Mouse (Mus musculus): ENCODE measurements around the gene Olfr923. TPM values are rescaled to one million over a fixed set of nuclear protein-coding genes. Genes with fewer than 3 reads are reported as not detected.

The Olfr923 gene
- polyA plus RNA-seq (2012) = not detected in 2 replicates

DNA sequence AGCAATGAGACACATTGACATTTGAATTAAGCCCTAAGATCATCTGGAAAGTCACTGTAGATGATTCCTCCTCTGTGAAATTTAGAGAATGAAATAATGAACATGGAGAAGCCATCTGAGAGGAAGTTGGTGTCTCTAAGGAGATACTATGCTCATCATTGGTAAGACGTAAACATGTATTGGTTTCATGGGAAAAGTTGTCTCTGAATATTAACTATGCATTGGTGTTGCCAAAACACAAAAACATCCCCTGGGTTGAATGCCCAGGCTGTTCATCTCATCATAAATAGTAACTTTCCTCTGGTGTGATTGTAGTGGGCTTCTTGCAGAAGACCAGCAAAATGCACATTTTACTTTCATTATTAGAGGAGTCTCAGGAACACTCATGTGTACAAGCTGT is at the start of gene Olfr923:
Olfr923 (plus strand) TSS at position 301 of the 400 bp plus-strand sequence.

DNA sequence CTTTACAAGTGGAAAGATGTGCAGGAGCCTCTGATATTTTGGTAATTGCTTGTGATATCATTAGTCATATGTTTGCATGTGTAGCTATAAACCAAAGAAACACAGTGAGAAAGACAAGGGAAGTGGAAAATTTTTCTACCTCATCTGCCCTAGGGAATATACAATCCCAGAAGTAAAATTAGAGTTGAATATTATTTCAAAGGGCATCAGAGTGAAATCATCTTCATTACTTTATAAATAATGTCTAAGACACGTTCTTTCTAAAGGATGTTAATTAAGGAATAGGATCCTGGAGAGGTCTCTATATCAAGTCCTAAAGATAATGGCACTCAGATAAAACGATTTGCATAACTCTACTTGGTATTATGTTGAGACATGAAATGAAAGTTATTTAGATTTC is 12.0 kb upstream of the Olfr923 start, which contains the start of gene Olfr922:
Olfr922 (plus strand) TSS at position 301 of the 400 bp plus-strand sequence.

GRCm38 (mm10) chr9:38844149-38844548 is 17.8 kb downstream of the Olfr923 start, which contains the start of gene Olfr924:
Gene Olfr924, plus strand, starts transcription at chr9:38844449.

DNA sequence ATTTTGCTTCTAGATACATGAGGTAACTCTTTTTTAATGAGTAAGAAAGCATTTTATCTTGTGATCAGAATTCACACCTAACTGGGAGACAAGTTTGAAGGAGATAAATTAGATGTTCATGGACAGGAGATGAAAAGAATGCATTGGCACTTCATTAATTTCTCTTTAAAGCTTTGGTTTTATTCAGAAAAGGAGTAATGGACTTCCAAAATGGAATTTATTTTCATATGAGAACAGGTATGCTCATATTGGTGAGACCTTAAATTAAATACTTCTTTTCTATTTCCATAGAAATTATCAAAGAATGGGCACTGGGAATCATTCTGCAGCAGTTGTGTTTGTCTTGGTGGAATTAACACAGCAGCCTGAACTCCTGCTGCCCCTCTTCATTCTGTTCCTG is 28.4 kb downstream of the Olfr923 start, which contains the start of gene Olfr26:
Olfr26 (plus strand) TSS at position 301 of the 400 bp plus-strand sequence.

DNA sequence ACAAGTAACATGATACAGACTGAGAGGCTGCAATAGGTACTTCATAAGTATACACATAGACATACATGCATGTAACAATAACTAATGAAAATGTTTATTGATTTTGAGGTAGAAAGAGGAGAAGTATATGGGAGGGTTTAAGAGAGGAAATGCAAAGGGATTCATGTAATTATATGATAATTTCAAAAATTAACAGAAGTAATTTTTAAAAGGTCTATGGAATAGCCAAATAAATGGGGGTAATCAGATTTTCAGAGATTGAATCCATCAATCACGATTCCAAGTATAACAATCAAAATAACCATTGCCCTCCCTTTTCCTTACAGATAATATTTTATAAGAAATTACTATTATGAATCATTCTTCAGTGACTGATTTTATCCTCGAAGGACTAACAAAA is 50.5 kb downstream of the Olfr923 start, which contains the start of gene Olfr926:
Olfr926 (plus strand) TSS at position 301 of the 400 bp plus-strand sequence.

Other genes with a start within 250 kb of the Olfr923 start
- not detected in 2 replicates for gene Olfr912, start 246.4 kb upstream of the Olfr923 start, polyA plus RNA-seq (2012)
- not detected in 2 replicates for gene Olfr913, start 233.8 kb upstream of the Olfr923 start, polyA plus RNA-seq (2012)
- gene Olfr914, start 221.4 kb upstream of the Olfr923 start, polyA plus RNA-seq (2012) = not detected in 2 replicates
- not detected in 2 replicates for gene Olfr916, start 166.7 kb upstream of the Olfr923 start, polyA plus RNA-seq (2012)
- not detected in 2 replicates for gene Olfr917, start 160.7 kb upstream of the Olfr923 start, polyA plus RNA-seq (2012)
- gene Olfr918, start 151.9 kb upstream of the Olfr923 start, polyA plus RNA-seq (2012) = not detected in 2 replicates
- gene Olfr919, start 122.9 kb upstream of the Olfr923 start, polyA plus RNA-seq (2012) = not detected in 2 replicates
- 0.67 and 1.2 TPM in 2 replicates for gene Vwa5a, start 108.3 kb upstream of the Olfr923 start, polyA plus RNA-seq (2012)
- gene Olfr920, start 74.2 kb upstream of the Olfr923 start, polyA plus RNA-seq (2012) = 0.03 TPM in 1 of 2 replicates, not detected in the other
- not detected in 2 replicates for gene Olfr921, start 53.5 kb upstream of the Olfr923 start, polyA plus RNA-seq (2012)
- gene Olfr922, start 11.9 kb upstream of the Olfr923 start, polyA plus RNA-seq (2012) = not detected in 2 replicates
- gene Olfr924, start 17.9 kb downstream of the Olfr923 start, polyA plus RNA-seq (2012) = not detected in 2 replicates
- not detected in 2 replicates for gene Olfr26, start 28.5 kb downstream of the Olfr923 start, polyA plus RNA-seq (2012)
- gene Olfr926, start 50.6 kb downstream of the Olfr923 start, polyA plus RNA-seq (2012) = 0.11 TPM in 1 of 2 replicates, not detected in the other
- not detected in 2 replicates for gene Olfr930, start 103.3 kb downstream of the Olfr923 start, polyA plus RNA-seq (2012)
- gene Olfr933, start 145.8 kb downstream of the Olfr923 start, polyA plus RNA-seq (2012) = not detected in 2 replicates
- not detected in 2 replicates for gene Olfr934, start 161.8 kb downstream of the Olfr923 start, polyA plus RNA-seq (2012)
- not detected in 2 replicates for gene Olfr935, start 173.1 kb downstream of the Olfr923 start, polyA plus RNA-seq (2012)
- not detected in 2 replicates for gene Olfr146, start 196.8 kb downstream of the Olfr923 start, polyA plus RNA-seq (2012)
- not detected in 2 replicates for gene Olfr937, start 238.4 kb downstream of the Olfr923 start, polyA plus RNA-seq (2012)

Data from megakaryocyte-erythroid progenitor cell, adult 5 weeks (primary cell).